Mouse (Mus musculus): ENCODE measurements at regions not wholly inside any gene's neighbourhood (a gene's known extent, or its start where the extent isn't known, plus 50 kb on each side); places are given as distances from the start of the nearest gene placed in this dataset.

GRCm38 (mm10) chr6:100159246-100159645, 128.0 kb downstream of the Rybp start:
- Histone ChIP-seq H3K4me3 (ENCODE audit: low read depth, low read length) (no peak overlapping the region), H3K9me3 (replicated peaks; ENCODE audit: control insufficient read depth, low read length) (no peaks in the 10 kb centered on the region), H3K4me2 (ENCODE audit: low read depth, low read length) (no peak overlapping the region), H3K27me3 (ENCODE audit: control insufficient read depth, insufficient read depth, low read depth, low read length) (no peaks in the 10 kb centered on the region), H3K4me1 (ENCODE audit: control insufficient read depth, low read depth, low read length) (no peaks in the 10 kb centered on the region; the same call in none of the 2 replicates), H3K9ac (ENCODE audit: low read depth, low read length) (no peak overlapping the region), H3K36me3 (ENCODE audit: control insufficient read depth, insufficient read depth) (no peaks in the 10 kb centered on the region), H3K27ac (ENCODE audit: low read length) (no peak overlapping the region)
- WGBS (ENCODE audit: insufficient replicate concordance), result 56% methylated on average over 1 of the region's 1 CpGs
- no peak for ATAC-seq (ENCODE audit: low read depth)

GRCm38 (mm10) chr6:100157288-100157687, 130.0 kb downstream of the Rybp start:
- no peak for ATAC-seq (ENCODE audit: low read depth)

DNA sequence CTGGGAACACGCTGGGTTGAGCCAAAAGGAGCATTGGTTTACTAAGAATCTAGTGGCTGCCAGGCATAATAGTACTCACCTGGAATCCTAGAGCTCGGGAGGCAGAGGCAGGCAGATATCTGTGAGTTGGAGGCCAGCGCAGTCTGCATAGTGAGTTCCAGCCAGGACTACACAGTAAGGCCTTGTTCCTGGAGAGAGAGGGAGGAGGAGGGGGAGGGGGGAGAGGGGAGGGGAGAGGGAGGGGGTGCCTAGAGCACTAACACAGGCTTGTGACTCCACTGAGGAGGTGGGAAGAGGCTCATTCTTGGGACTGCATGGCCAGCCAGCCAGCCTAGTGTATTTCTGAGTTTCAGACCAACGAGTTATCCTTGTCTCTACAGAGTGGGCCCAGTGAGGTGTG, 131.1 kb downstream of the Rybp start:
- H3K36me3 ChIP-seq (ENCODE audit: control insufficient read depth, insufficient read depth), result no peaks in the 10 kb centered on the region
- no peak overlapping the region for H3K9ac ChIP-seq (ENCODE audit: low read depth, low read length)
- no peak for ATAC-seq (ENCODE audit: low read depth)
- 54% methylated on average over 4 of the region's 4 CpGs for WGBS (ENCODE audit: insufficient replicate concordance)
- H3K9me3 ChIP-seq (replicated peaks; ENCODE audit: control insufficient read depth, low read length), result no peaks in the 10 kb centered on the region
- no peak overlapping the region for H3K27ac ChIP-seq (ENCODE audit: low read length)
- no peaks in the 10 kb centered on the region for H3K27me3 ChIP-seq (ENCODE audit: control insufficient read depth, insufficient read depth, low read depth, low read length)
- no peaks in the 10 kb centered on the region for H3K4me1 ChIP-seq (ENCODE audit: control insufficient read depth, low read depth, low read length)
- no peak overlapping the region for H3K4me2 ChIP-seq (ENCODE audit: low read depth, low read length)
- H3K4me3 ChIP-seq (ENCODE audit: low read depth, low read length), result no peak overlapping the region

More at GRCm38 (mm10) chr6:100157288-100157687, 130.0 kb downstream of the Rybp start:
- H3K9me3 ChIP-seq (replicated peaks; ENCODE audit: control insufficient read depth, low read length), result no peaks in the 10 kb centered on the region
- no peak overlapping the region for H3K9ac ChIP-seq (ENCODE audit: low read depth, low read length)
- H3K27ac ChIP-seq (ENCODE audit: low read length), result no peak overlapping the region
- H3K4me3 ChIP-seq (ENCODE audit: low read depth, low read length), result no peak overlapping the region
- H3K27me3 ChIP-seq (ENCODE audit: control insufficient read depth, insufficient read depth, low read depth, low read length), result no peaks in the 10 kb centered on the region
- WGBS (ENCODE audit: insufficient replicate concordance), result 28% methylated on average over 7 of the region's 7 CpGs
- no peak overlapping the region for H3K4me2 ChIP-seq (ENCODE audit: low read depth, low read length)
- no peaks in the 10 kb centered on the region for H3K36me3 ChIP-seq (ENCODE audit: control insufficient read depth, insufficient read depth)
- H3K4me1 ChIP-seq (ENCODE audit: control insufficient read depth, low read depth, low read length), result no peaks in the 10 kb centered on the region

- ATAC-seq (ENCODE audit: low read depth), result peak; percentile 35; the same call in 1 of the 2 replicates
- Histone ChIP-seq H3K4me2 (ENCODE audit: low read depth, low read length) (no peak overlapping the region), H3K9me3 (replicated peaks; ENCODE audit: control insufficient read depth, low read length) (no peaks in the 10 kb centered on the region), H3K27ac (ENCODE audit: low read length) (no peak overlapping the region), H3K9ac (ENCODE audit: low read depth, low read length) (no peak overlapping the region), H3K4me3 (ENCODE audit: low read depth, low read length) (no peak overlapping the region), H3K36me3 (ENCODE audit: control insufficient read depth, insufficient read depth) (no peaks in the 10 kb centered on the region), H3K27me3 (ENCODE audit: control insufficient read depth, insufficient read depth, low read depth, low read length) (no peaks in the 10 kb centered on the region), H3K4me1 (ENCODE audit: control insufficient read depth, low read depth, low read length) (no peaks in the 10 kb centered on the region)
- 20% methylated on average over 20 of the region's 20 CpGs for WGBS (ENCODE audit: insufficient replicate concordance)
Measured at GRCm38 (mm10) chr6:100155676-100156075, 131.6 kb downstream of the Rybp start.

GRCm38 (mm10) chr6:100151447-100151846, 135.8 kb downstream of the Rybp start:
- no peaks in the 10 kb centered on the region for H3K36me3 ChIP-seq (ENCODE audit: control insufficient read depth, insufficient read depth)
- no peaks in the 10 kb centered on the region for H3K9me3 ChIP-seq (replicated peaks; ENCODE audit: control insufficient read depth, low read length)
- no peaks in the 10 kb centered on the region for H3K27me3 ChIP-seq (ENCODE audit: control insufficient read depth, insufficient read depth, low read depth, low read length)
- no peak overlapping the region for H3K27ac ChIP-seq (ENCODE audit: low read length)
- H3K4me1 ChIP-seq (ENCODE audit: control insufficient read depth, low read depth, low read length), result no peaks in the 10 kb centered on the region; the same call in 1 of the 2 replicates
- no peak overlapping the region for H3K9ac ChIP-seq (ENCODE audit: low read depth, low read length)
- 40% methylated on average over 1 of the region's 1 CpGs for WGBS (ENCODE audit: insufficient replicate concordance)
- no peak overlapping the region for H3K4me2 ChIP-seq (ENCODE audit: low read depth, low read length)
- H3K4me3 ChIP-seq (ENCODE audit: low read depth, low read length), result no peak overlapping the region
- no peak for ATAC-seq (ENCODE audit: low read depth)

GRCm38 (mm10) chr6:100150703-100151208, 136.5 kb downstream of the Rybp start:
- Histone ChIP-seq H3K27me3 (ENCODE audit: control insufficient read depth, insufficient read depth, low read depth, low read length) (no peaks in the 10 kb centered on the region), H3K9ac (ENCODE audit: low read depth, low read length) (no peak overlapping the region), H3K4me2 (ENCODE audit: low read depth, low read length) (no peak overlapping the region), H3K27ac (ENCODE audit: low read length) (no peak overlapping the region), H3K9me3 (replicated peaks; ENCODE audit: control insufficient read depth, low read length) (no peaks in the 10 kb centered on the region), H3K4me1 (ENCODE audit: control insufficient read depth, low read depth, low read length) (no peaks in the 10 kb centered on the region; the same call in 1 of the 2 replicates), H3K4me3 (ENCODE audit: low read depth, low read length) (no peak overlapping the region), H3K36me3 (ENCODE audit: control insufficient read depth, insufficient read depth) (no peaks in the 10 kb centered on the region)
- ATAC-seq (ENCODE audit: low read depth), result no peak
- 42% methylated on average over 6 of the region's 6 CpGs for WGBS (ENCODE audit: insufficient replicate concordance)

- no peak overlapping the region for H3K4me2 ChIP-seq (ENCODE audit: low read depth, low read length)
- H3K4me3 ChIP-seq (ENCODE audit: low read depth, low read length), result no peak overlapping the region
- 59% methylated on average over 5 of the region's 5 CpGs for WGBS (ENCODE audit: insufficient replicate concordance)
- no peaks in the 10 kb centered on the region for H3K36me3 ChIP-seq (ENCODE audit: control insufficient read depth, insufficient read depth)
- H3K9me3 ChIP-seq (replicated peaks; ENCODE audit: control insufficient read depth, low read length), result no peaks in the 10 kb centered on the region
- no peak overlapping the region for H3K27ac ChIP-seq (ENCODE audit: low read length)
- no peaks in the 10 kb centered on the region for H3K27me3 ChIP-seq (ENCODE audit: control insufficient read depth, insufficient read depth, low read depth, low read length)
- ATAC-seq (ENCODE audit: low read depth), result no peak
- peaks cover 4% of the 10 kb centered on the region for H3K4me1 ChIP-seq (ENCODE audit: control insufficient read depth, low read depth, low read length)
- no peak overlapping the region for H3K9ac ChIP-seq (ENCODE audit: low read depth, low read length)
Measured at GRCm38 (mm10) chr6:100149458-100149852, 137.8 kb downstream of the Rybp start.

GRCm38 (mm10) chr6:100148751-100149457, 138.4 kb downstream of the Rybp start:
- ATAC-seq (ENCODE audit: low read depth), result no peak
- no peaks in the 10 kb centered on the region for H3K27me3 ChIP-seq (ENCODE audit: control insufficient read depth, insufficient read depth, low read depth, low read length)
- WGBS (ENCODE audit: insufficient replicate concordance), result 49% methylated on average over 4 of the region's 4 CpGs
- H3K4me1 ChIP-seq (ENCODE audit: control insufficient read depth, low read depth, low read length), result peaks cover 10% of the 10 kb centered on the region
- no peak overlapping the region for H3K27ac ChIP-seq (ENCODE audit: low read length)
- H3K4me3 ChIP-seq (ENCODE audit: low read depth, low read length), result no peak overlapping the region
- no peak overlapping the region for H3K4me2 ChIP-seq (ENCODE audit: low read depth, low read length)
- no peaks in the 10 kb centered on the region for H3K36me3 ChIP-seq (ENCODE audit: control insufficient read depth, insufficient read depth)
- H3K9me3 ChIP-seq (replicated peaks; ENCODE audit: control insufficient read depth, low read length), result no peaks in the 10 kb centered on the region
- no peak overlapping the region for H3K9ac ChIP-seq (ENCODE audit: low read depth, low read length)

- no peak overlapping the region for H3K4me2 ChIP-seq (ENCODE audit: low read depth, low read length)
- H3K36me3 ChIP-seq (ENCODE audit: control insufficient read depth, insufficient read depth), result no peaks in the 10 kb centered on the region
- no peaks in the 10 kb centered on the region for H3K9me3 ChIP-seq (replicated peaks; ENCODE audit: control insufficient read depth, low read length)
- H3K4me3 ChIP-seq (ENCODE audit: low read depth, low read length), result no peak overlapping the region
- H3K9ac ChIP-seq (ENCODE audit: low read depth, low read length), result no peak overlapping the region
- H3K4me1 ChIP-seq (ENCODE audit: control insufficient read depth, low read depth, low read length), result peaks cover 12% of the 10 kb centered on the region
- no peaks in the 10 kb centered on the region for H3K27me3 ChIP-seq (ENCODE audit: control insufficient read depth, insufficient read depth, low read depth, low read length)
- no peak for ATAC-seq (ENCODE audit: low read depth)
- 48% methylated on average over 5 of the region's 5 CpGs for WGBS (ENCODE audit: insufficient replicate concordance)
- no peak overlapping the region for H3K27ac ChIP-seq (ENCODE audit: low read length)
Measured at GRCm38 (mm10) chr6:100146360-100146935, 140.8 kb downstream of the Rybp start.
